Mouse (Mus musculus): Measurements from ENCODE around the gene Mipol1. TPM values are rescaled to one million over a fixed set of nuclear protein-coding genes. Genes with fewer than 3 reads are reported as not detected.
"Not testable (repeated sequence)": the region's sequence is repeated elsewhere in the genome, so short reads cannot be mapped to it uniquely, and the experiment has no call there.

Mipol1 gene
- polyA plus RNA-seq, 1 experiment: 1.5 TPM

DNA sequence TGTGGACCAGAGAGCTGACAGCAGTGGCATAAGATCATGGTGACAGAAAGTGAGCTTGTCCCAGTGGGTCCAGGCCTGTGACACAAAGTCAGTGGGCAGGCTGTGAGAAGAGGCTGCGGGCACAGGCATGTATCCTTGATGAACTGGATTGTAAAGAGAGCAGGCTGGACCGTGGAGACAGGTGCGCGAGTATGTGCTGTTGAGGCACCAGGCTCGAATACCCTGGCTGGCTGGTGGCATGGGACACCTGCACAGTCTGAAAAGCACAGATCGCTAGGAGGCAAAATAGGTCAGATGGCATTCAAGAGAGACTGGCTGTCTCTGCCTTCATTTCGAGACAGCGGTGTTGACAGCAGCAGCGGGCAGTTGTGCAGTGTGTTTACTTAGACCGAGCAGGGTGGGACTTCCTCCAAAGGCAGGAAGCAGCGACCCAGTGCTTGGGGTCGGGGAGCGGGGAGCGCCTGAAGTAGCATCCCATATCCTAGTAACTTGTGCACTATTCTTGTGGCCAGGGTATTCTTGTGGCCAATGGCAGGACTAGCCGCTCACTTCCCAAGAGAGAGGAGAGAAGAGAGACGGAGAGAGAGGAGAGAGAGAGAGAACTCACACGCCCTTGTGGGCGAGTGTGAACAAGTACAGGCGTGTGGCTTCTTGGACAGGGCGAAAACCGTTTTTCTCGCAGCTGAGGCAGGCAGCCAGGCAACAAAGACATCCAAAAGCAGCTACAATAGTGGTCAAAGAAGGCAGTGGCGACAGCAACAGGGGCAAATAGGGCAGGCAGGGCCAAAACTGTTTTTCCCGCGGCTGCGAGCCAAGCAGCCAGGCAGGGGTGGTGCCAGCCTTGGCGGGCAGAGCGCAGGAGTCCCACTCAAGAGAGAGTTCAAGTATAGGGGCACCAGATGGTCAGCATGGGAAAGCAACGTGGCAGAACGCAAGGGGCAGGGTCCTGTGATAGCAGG lies 18.6 kb upstream of the Mipol1 start:
- Histone ChIP-seq H3K27ac (ENCODE audit: insufficient read depth, low read depth, low read length) (no peak overlapping the region), H3K4me1 (ENCODE audit: control insufficient read depth, insufficient read depth, low read length) (no peaks in the 10 kb centered on the region), H3K4me3 (ENCODE audit: insufficient read depth, low read depth, low read length) (peak overlapping the region; percentile 49), H3K36me3 (ENCODE audit: control insufficient read depth, insufficient read depth, low read length) (no peaks in the 10 kb centered on the region), H3K27me3 (replicated peaks; ENCODE audit: control insufficient read depth, insufficient read depth, low read length) (no peaks in the 10 kb centered on the region)
- 8% methylated on average over 30 of the region's 30 CpGs for WGBS
- DNase-seq: peak; percentile 57
- TF ChIP-seq POLR2A (IDR thresholded peaks at IDR 0.05; ENCODE audit: low read depth, low read length): no peak
- no peak for TF ChIP-seq CTCF (conservative IDR thresholded peaks at IDR 0.05; ENCODE audit: insufficient read depth, insufficient read length, low read depth, low read length)

DNA sequence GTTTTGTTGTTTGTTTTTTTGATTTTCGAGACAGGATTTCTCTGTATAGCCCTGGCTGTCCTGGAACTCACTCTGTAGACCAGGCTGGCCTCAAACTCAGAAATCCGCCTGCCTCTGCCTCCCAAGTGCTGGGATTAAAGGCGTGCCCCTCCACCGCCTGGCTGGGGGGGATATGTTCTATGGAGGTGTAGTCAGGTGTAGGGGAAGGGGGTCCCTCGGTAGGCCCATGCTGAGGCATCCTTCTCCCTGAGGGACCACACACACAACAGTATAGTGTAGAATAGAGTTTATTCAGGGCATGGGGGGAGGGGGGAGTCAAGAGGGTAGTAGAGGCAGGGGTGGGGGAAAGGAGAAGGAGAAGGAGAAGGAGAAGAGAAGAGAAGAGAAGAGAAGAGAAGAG lies 17.8 kb upstream of the Mipol1 start:
- WGBS: 87% methylated on average over 5 of the region's 5 CpGs
- not testable (repeated sequence) for H3K27ac ChIP-seq (ENCODE audit: insufficient read depth, low read depth, low read length); H3K4me3 ChIP-seq (ENCODE audit: insufficient read depth, low read depth, low read length); DNase-seq; H3K36me3 ChIP-seq (ENCODE audit: control insufficient read depth, insufficient read depth, low read length); H3K4me1 ChIP-seq (ENCODE audit: control insufficient read depth, insufficient read depth, low read length); H3K27me3 ChIP-seq (replicated peaks; ENCODE audit: control insufficient read depth, insufficient read depth, low read length)

DNA sequence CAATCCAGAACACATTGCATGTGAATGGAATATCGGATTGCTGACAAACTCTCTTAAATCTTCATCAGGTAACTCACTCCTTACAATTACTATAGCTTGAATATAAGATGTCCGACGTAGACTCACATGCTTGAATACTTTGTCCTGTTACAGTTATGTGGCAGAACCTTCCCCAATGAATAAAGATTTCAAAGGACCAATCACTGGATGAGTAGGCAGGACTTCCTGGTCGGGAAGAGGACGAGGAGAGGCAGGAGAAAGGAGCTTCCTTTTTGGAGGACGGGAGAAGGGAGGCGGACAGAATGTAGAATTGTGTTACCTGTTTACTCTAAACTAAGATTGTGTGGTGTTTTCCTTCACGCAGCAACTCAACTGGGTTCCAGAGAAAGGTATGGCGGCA lies 3.8 kb upstream of the Mipol1 start:
- Histone ChIP-seq H3K36me3 (ENCODE audit: control insufficient read depth, insufficient read depth, low read length) (no peaks in the 10 kb centered on the region), H3K27ac (ENCODE audit: insufficient read depth, low read depth, low read length) (no peak overlapping the region), H3K4me3 (ENCODE audit: insufficient read depth, low read depth, low read length) (no peak overlapping the region), H3K27me3 (replicated peaks; ENCODE audit: control insufficient read depth, insufficient read depth, low read length) (no peaks in the 10 kb centered on the region), H3K4me1 (ENCODE audit: control insufficient read depth, insufficient read depth, low read length) (peaks cover 3% of the 10 kb centered on the region; the same call in 1 of the 2 replicates)
- no peak for DNase-seq
- TF ChIP-seq POLR2A (IDR thresholded peaks at IDR 0.05; ENCODE audit: low read depth, low read length) (no peak), CTCF (conservative IDR thresholded peaks at IDR 0.05; ENCODE audit: insufficient read depth, insufficient read length, low read depth, low read length) (no peak)
- WGBS: 84% methylated on average over 9 of the region's 9 CpGs

DNA sequence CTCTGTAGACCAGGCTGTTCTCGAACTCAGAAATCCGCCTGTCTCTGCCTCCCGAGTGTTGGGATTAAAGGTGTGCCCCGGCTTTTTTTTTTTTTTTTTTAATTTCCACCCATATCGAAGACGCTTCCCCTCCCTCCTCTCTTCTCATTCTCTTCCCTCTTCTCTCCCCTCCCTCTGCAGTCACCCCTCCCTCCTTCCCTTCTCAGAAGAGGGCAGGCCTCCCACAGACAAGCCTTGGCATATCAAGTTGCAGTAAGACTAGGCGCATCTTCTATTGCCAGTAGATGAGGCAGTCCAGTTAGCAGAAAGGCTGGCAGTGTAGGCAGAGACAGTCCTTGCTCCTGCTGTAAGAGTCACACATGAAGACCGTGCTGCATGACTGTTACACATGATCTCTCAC lies 2.5 kb upstream of the Mipol1 start:
- 70% methylated on average over 4 of the region's 8 CpGs for WGBS
- H3K36me3 ChIP-seq (ENCODE audit: control insufficient read depth, insufficient read depth, low read length): no peaks in the 10 kb centered on the region
- H3K27ac ChIP-seq (ENCODE audit: insufficient read depth, low read depth, low read length): no peak overlapping the region
- no peak for DNase-seq
- peaks cover 3% of the 10 kb centered on the region; the same call in 1 of the 2 replicates for H3K4me1 ChIP-seq (ENCODE audit: control insufficient read depth, insufficient read depth, low read length)
- no peaks in the 10 kb centered on the region for H3K27me3 ChIP-seq (replicated peaks; ENCODE audit: control insufficient read depth, insufficient read depth, low read length)
- TF ChIP-seq POLR2A (IDR thresholded peaks at IDR 0.05; ENCODE audit: low read depth, low read length) (no peak), CTCF (conservative IDR thresholded peaks at IDR 0.05; ENCODE audit: insufficient read depth, insufficient read length, low read depth, low read length) (no peak)
- H3K4me3 ChIP-seq (ENCODE audit: insufficient read depth, low read depth, low read length): no peak overlapping the region

DNA sequence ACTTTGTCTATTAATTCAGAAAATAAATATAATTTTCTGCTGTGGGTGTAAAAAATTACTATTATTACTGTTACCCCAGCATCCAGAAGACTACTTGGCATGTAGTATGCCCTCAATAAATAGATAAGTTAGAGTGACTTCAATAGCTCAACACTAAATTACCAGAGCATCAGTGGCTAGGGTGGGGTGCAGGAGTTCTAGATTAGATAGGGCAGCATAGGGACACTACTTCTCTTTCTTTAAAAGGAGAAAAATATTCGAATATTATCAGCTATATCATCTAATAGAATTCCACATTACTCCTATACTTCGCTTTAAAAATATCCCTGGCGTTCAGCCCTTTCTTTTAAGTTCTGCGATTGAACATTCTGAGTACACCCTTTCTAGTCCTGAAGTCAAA lies 524 bp upstream of the Mipol1 start:
- WGBS: 13% methylated on average over 4 of the region's 4 CpGs
- Histone ChIP-seq H3K27ac (ENCODE audit: insufficient read depth, low read depth, low read length) (peak overlapping the region; percentile 67), H3K4me1 (ENCODE audit: control insufficient read depth, insufficient read depth, low read length) (peaks cover 3% of the 10 kb centered on the region; the same call in 1 of the 2 replicates)

DNA sequence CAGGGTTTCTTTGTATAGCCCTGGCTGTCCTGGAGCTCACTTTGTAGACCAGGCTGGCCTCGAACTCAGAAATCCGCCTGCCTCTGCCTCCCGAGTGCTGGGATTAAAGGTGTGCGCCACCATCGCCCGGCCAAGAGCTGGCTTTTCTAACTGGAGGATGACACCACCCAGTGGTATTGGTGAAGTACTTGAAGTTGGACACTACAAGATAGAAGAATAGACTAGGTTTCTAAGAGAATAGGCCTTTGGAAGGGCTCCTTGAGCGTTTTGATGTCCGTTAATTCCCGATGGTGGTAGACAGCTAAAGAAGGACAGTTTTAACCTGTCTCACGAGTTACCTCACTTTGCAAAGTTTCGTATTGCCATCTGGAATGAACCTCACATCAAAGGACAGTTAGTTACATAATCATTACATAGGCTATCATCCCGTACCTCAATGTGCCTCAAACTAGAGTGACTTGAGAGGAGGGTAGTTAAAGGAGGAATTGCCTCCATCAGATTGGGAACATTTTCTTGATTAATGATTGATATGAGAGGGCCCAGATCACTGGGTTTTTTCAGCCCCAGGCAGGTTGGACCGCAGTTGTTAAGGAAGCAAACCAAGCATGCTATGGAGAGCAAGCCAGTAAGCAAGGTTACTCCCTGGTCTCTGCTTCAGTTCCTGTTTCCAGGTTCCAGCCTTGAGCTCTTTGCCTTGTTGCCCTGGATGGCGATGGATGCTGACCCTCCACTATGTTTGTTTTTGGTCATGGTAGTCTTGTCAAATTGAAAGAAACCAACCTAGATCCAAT lies 1.1 kb downstream of the Mipol1 start:
- peak overlapping the region; percentile 77 for H3K4me3 ChIP-seq (ENCODE audit: insufficient read depth, low read depth, low read length)
- H3K27ac ChIP-seq (ENCODE audit: insufficient read depth, low read depth, low read length): peak overlapping the region; percentile 49
- peaks cover 3% of the 10 kb centered on the region; the same call in 1 of the 2 replicates for H3K4me1 ChIP-seq (ENCODE audit: control insufficient read depth, insufficient read depth, low read length)
- WGBS: 35% methylated on average over 14 of the region's 14 CpGs
- H3K27me3 ChIP-seq (replicated peaks; ENCODE audit: control insufficient read depth, insufficient read depth, low read length): no peaks in the 10 kb centered on the region
- TF ChIP-seq CTCF (conservative IDR thresholded peaks at IDR 0.05; ENCODE audit: insufficient read depth, insufficient read length, low read depth, low read length) (peak; percentile 31), POLR2A (IDR thresholded peaks at IDR 0.05; ENCODE audit: low read depth, low read length) (no peak)
- peak; percentile 78 for DNase-seq
- no peaks in the 10 kb centered on the region for H3K36me3 ChIP-seq (ENCODE audit: control insufficient read depth, insufficient read depth, low read length)

More for the DNA sequence above, 524 bp upstream of the Mipol1 start:
- Histone ChIP-seq H3K4me3 (ENCODE audit: insufficient read depth, low read depth, low read length) (peak overlapping the region; percentile 77), H3K27me3 (replicated peaks; ENCODE audit: control insufficient read depth, insufficient read depth, low read length) (no peaks in the 10 kb centered on the region), H3K36me3 (ENCODE audit: control insufficient read depth, insufficient read depth, low read length) (no peaks in the 10 kb centered on the region)
- no peak for DNase-seq
- TF ChIP-seq CTCF (conservative IDR thresholded peaks at IDR 0.05; ENCODE audit: insufficient read depth, insufficient read length, low read depth, low read length) (no peak), POLR2A (IDR thresholded peaks at IDR 0.05; ENCODE audit: low read depth, low read length) (no peak)

DNA sequence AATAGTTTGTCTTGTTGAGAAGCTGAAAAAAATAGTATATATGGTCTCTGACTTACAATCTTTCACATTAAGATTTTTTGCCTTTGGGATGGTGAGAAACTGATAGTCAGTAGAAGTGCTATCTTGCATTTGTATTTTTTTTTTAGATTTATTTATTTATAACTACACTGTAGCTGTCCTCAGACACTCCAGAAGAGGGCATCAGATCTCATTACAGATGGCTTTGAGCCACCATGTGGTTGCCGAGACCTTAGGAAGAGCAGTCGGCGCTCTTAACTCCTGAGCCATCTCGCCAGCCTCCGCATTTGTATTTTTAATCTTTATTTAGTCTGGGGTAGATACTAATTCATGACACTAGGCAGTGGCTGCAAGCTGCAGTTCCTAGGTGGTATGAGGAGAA lies 3.2 kb downstream of the Mipol1 start:
- 84% methylated on average over 5 of the region's 5 CpGs for WGBS
- H3K4me3 ChIP-seq (ENCODE audit: insufficient read depth, low read depth, low read length): no peak overlapping the region
- H3K36me3 ChIP-seq (ENCODE audit: control insufficient read depth, insufficient read depth, low read length): peaks cover 1% of the 10 kb centered on the region; the same call in 1 of the 2 replicates
- no peak for DNase-seq
- H3K27me3 ChIP-seq (replicated peaks; ENCODE audit: control insufficient read depth, insufficient read depth, low read length): no peaks in the 10 kb centered on the region
- H3K4me1 ChIP-seq (ENCODE audit: control insufficient read depth, insufficient read depth, low read length): peaks cover 3% of the 10 kb centered on the region; the same call in 1 of the 2 replicates
- no peak overlapping the region for H3K27ac ChIP-seq (ENCODE audit: insufficient read depth, low read depth, low read length)
- no peak for TF ChIP-seq POLR2A (IDR thresholded peaks at IDR 0.05; ENCODE audit: low read depth, low read length)
- no peak for TF ChIP-seq CTCF (conservative IDR thresholded peaks at IDR 0.05; ENCODE audit: insufficient read depth, insufficient read length, low read depth, low read length)

Data from kidney, adult 2 months (tissue).